Mouse (Mus musculus) brain, embryonic 18.5 days (tissue): ENCODE data around the gene Ier5l.

Experiments used
- DNase-seq: peaks from one replicate; pipeline ENCODE4 v3.0.0-alpha.2; 2012; ENCODE audit warnings: low read depth, low spot score

Gene Ier5l

DNA sequence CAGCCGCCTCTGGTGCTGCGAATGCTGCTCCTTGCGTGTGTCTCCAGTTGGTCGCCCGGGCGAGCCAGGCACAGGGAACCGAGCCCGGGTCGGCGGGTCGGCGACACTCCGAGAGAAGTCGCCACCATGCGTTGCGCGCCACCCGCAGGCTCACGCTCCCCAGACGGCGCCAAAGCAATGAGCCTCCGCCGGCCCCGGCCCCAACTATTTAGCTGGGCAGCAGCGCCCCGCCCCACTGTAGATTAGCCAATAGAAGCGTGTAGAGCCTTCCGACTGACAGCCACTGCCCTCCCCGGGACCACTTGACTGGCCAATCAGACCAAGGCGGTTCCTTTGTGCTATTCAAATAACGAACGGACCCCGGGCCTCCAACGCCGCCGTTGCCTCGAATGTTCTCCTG, at the start of gene Ier5l:
Ier5l (minus strand) TSS at position 181 of the 400 bp plus-strand sequence.
- DNase-seq, result peak; percentile 91

DNA sequence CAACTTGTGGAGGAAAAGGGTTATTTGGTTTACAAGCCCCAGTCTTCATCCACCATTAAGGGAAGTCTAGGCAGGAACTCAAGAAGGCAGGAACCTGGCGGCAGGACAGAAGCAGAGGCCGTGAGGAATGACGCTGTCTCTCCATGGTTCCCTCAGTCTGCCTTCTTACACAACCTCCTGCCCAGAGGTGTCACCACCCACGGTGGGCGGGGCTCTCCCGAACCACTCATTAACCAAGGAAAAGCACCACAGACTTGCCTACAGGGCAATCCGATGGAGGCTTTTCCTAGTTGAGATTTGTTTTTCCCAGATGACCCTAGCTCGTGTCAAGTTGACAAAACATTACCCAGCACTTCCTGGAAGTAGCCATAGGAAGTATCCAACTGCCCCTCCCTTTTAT, 49.7 kb upstream of the Ier5l start:
- no peak for DNase-seq

DNA sequence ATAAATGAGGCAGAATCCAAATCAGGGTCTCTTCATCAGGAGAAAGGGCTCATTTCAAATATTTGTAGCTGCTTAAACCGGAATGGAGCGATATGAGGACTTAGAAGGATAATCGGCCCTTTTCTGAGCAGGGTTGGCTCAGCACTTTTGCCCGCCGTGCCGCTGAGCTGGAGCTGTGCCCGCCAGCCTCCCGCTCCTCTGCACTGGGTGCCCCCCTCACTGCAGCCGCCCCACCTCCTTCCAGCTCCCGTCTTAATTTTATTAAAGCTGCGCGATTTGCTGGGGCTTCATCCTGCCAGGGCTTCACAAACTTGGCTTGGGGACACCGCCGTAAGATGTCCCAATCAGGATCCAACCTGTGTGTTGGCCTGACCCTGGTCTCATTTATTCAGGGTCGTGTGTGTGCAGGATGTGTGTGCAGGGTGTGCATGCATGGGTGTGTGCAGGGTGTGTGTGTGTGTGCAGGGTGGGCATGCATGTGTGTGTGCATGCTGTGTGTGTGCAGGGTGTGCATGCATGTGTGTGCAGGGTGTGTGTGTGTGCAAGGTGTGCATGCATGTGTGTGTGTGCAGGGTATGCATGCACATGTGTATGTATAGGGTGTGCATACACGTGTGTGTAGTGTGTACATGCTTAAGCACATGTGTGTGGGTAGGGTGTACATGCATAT, 36.8 kb upstream of the Ier5l start:
- DNase-seq, result no peak

DNA sequence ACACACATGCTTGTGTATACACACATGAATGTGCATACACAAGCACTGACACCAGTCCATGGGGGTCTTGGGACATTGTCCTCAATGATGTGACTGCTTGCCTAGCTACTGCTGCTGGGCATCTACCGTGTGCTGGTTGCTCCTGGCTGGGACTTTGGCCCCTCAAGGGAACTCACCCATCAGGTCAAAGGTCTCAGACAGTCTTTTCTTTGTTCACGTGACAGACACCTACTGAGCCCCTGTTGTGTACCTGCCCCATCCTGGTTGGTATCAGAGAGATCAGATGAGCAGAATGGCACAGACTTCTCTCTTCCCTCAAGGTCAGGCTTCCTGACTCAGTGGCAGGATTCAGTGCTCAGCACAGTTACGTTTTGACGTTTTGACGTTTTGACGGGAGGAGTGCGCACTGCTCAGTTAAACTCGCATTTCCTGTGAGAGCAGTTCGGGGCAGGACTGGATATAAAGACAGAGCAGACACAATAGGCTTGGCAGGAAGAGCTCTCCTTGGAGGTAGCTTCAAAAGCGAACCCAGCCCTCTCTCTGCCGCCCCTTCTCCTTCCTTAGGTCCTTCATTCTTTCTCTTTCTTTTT, 33.2 kb upstream of the Ier5l start:
- DNase-seq, result no peak

DNA sequence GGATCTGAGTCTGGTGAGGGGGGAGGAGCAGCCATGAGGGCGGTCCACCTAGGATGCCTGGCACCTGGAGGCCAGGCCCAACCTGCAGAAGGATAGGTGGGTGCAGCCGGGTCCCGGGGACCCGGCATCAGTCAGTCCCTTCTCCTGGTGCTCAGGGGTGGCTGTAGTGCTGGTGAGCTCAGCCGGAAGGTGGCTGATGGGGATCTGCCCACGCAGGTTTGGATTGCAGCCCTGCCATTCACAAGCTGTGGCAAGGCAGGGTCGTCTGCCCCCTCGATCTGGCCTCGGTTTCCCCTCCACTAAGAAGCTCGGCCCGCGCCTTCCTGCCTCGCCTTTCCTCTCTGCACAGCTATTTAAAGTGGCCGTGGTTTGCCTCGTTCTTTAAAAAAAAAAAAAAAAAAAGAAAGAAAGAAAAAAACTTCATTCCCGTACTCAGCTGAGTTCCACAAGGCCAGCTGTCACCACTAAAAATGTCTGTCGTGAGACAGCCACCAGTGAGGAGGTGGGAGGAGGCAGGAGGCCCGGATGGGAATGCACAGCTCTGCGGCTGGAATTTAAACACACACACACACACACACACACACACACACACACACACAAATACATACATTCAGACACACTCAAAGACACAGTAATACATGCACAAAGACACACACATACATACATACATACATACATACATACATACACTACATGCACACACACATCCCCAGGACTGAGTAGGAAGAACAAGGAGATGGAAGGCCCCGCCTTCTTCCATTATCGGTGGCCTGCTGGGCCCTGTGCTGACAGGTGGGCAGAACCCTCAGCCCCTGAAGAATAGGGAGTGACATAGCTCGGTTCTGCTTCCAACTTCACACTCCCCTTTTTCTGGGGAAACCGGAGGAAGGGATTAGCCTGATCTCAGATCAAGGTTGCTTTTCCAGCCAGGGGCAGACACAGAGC, 29.9 kb upstream of the Ier5l start:
- peak; percentile 34 for DNase-seq

DNA sequence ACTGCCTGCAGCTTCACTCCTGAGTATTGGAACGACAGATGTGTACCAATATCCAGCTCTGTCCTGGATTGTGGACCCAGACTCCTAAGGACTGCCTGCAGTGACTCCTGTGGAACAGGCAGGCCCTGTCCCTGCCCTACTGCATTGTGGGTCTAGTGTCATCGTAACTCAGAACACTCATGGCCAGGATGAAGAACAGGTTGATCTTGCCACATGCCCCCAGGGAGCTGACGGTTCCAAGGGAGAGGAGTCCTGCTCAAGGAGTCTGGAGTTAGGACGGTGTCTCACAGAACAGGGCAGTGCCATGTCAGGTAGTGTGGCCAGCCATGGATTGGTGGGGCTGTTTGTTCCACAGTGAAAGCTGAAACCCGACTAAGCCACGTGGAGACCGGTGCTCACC, 27.7 kb upstream of the Ier5l start:
- no peak for DNase-seq

DNA sequence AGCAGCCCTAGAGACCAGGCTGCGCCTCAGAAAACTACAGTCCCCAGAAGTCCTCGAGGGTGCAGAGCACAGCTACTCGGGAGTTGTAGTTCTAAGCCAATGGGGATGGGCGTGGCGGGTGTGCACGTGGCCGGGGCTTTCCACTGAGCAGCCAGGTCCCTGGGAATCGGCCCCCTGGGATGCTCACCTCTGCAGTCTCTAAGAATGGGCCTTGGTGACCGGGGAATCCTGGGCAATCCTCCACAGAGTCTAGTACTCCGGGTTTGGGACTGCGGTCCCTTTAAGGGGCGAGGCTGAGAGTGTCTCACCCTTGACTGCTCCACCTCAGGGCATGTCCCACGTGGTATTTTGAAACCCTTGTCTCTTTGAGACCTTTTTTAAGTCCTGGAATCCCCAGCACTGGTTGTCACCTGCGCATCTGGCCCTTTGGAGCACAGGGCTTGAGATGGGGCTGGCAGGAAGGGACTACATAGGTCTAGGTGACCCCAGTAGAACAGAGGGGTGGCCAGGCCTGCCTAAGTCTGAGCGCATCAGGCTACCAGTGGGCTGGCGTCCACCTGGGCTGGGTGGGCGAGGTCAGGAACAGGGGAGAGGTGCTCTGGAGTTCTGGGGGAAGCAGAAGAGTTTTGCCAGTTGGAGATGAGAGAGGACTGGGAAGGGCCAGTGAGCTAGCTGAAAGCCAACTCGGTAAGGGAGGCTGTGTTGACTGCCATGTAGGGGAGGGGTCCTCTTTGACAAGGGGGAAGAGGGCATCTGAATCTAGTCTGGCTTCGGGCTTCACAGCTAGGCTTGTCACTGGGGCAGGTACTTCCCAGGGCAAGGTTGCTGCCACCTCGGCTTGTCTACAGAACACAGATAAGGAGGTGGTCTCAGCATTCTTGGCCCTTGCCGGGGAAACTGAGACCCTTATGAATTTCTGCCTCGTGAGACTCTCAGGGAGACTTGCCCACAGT, 22.2 kb upstream of the Ier5l start:
- DNase-seq, result peak; percentile 46

DNA sequence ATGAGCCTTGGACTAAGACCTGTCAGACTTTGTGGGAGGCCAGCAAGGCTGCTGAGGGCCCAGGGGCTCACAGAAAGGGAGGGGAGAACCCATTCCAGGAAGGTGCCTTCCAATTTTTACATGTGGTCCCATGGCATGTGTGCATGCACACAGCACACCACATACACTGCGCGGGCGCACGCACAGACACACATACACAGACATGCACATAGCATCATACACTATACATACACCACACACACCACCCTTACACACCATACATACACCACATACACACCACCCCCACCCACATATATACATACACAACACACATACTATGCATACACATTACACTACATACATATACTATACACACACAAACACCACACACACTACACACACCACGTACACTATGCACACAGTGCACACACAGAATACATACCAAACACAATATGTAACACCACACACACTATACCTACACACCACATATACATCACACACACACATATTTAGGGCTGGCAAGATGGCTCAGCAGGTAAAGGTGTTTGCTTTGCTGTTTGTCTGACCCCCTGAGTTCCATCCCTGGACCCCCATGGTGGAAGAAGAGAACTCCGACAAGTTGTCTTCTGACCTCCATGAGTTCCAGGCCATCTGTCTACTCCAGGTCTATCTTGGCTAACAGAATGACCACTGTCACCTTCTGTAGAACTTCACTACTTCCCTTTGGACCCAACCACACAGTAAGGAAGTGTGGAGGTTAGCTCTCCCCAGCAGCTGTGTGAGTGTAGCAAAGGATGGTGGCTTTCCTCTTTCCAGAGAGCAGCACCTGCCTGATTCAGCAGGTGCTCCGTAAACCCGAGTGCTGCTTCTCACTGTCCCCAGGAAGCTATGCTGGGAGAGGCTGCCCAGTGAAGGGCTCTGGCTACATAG, 21.2 kb upstream of the Ier5l start:
- no peak for DNase-seq

DNA sequence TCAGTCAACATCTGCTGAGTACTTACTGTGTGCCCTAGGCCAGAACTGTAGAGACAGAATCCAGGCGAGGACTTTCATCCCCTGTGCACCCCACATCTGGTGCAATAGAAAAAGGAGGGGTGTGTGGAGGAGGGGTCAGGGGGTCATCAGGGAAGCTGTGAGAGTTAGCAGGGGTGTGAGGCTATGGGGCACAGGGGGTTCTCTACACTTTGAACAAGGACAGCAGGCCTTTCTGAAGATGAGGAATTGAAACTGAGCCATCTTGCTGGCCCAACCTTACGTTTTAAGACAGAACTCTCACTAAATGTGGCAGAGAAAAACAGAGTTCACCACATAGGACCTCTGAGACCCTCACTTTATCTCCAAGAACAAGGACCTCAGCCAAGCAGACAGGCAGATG, 16.4 kb upstream of the Ier5l start:
- DNase-seq, result no peak

DNA sequence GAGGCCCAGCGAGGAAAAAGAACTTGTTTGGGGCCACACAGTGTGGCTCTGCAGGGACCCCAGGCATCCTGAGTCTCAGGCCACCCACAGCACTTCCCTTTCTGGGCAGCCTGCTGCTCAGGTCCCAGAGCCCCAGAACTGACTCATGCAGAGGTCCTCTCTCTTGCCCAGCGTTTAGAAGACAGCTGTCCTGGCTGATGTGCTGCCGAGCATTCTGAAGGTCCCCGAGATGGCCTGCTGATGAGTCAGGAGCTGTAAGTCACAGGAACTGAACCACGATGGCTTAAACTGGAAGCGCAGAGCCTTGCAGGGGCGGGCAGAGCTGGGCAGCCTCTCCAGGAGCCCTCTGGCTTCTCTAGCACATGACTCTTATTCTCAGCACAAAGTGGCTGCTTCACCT, 13.6 kb upstream of the Ier5l start:
- DNase-seq, result no peak

DNA sequence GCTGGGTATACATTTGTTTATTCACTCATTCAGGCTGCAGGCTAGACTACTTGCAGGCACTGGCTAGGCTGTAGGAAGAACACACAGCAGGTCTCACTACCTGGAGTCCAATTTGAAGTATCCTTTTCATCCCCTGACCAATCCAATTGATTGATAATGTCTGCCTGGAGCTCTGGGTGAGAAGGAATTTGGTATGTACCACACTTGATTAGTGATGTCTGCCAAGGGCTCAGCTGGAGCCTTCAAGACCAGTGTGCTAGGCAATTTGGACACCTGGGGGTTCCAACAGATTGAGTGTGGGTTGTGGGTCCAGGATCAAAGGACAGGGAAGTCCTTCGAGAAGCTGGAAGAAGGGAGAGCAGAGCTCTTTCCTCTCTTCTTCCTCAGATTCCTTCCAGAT, 4.5 kb upstream of the Ier5l start:
- DNase-seq, result no peak

DNA sequence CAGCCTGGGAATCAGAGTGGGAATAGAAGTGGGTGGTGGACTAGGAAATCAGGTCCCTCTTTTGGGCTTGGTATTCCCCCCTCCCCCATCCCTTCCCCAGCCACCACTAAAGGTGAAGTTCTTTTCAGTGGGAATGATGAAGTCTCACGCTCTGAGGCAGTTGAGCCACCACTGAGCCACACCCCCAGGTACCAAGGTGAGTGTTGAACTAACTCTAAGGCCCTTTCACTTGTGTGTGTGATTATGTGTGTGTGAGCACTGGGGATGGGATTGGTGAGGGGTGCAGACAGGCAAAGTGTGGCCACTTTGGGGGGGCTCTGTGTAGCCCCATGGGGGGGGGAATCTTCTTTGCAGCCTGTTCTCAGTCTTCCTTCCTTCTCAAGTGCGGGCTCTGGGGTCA, 2.2 kb upstream of the Ier5l start:
- DNase-seq, result no peak

DNA sequence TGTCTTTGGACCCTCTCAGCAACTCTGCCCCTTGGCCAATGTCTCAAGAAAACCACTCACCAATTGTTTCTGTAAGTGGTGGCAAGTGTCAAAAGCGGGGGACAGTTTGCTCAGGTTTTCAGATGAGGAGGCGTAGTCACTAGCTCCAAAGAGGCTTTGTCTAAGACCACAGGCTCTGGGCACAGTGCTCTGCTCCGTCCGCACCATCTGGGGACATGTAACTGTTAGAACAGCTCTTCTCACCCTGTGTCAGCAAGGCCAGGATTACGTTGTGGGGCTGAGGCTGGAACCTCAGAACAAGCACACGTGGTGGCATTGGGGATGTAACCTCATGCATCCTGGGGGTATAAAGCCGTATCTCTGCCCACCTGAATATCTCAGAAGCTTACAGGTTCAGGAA, 1.4 kb upstream of the Ier5l start:
- no peak for DNase-seq

DNA sequence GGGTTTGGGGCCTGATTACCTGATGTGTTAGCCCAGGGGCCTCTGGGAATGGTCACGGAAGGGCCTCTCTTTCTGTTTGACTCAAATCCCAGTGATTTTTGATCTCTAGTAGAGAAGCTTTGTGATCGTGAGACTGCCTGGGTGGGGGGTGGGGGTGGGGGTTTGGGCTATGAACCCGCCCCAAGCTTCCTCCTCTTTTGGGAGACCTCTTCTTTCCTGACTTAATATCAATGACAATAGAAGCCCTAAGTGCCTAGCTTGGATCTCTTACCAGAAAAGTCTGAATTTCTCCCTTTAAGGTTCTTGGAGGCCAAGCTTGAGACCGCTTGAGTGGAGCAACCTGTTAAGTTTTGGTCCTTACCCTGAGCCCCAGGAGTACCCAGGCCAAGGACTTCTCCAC, 757 bp upstream of the Ier5l start:
- DNase-seq, result no peak

DNA sequence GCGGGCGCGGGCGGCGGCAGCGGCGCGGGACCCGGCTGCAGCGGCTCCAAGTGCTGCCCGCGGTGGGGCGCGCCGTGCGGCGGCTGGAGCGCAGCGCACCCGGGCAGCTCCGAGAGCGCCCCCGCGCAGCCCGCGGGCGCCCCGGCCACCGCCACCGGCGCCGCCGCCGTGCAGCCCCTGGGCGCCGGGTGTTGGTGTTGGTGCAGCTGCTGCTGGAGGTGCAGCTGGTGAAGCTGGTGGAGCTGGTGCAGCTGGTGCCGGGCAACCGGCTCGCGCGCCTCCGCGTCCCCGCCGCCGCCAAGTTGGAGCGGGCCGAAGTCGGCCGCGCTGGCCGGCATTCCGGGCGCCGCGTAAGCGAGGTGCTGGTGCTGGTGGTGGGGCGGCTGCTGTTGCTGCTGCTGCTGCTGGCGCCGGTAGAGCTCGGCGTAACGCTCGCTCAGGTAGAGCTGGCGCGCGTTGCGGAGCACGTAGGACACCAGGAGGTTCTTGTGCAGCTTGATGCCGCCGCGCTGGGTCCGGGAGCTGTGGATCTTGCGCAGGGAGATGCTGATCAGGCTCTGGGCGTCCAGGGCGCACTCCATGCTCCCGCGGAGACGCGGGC, 488 bp downstream of the Ier5l start:
- peak; percentile 49 for DNase-seq

DNA sequence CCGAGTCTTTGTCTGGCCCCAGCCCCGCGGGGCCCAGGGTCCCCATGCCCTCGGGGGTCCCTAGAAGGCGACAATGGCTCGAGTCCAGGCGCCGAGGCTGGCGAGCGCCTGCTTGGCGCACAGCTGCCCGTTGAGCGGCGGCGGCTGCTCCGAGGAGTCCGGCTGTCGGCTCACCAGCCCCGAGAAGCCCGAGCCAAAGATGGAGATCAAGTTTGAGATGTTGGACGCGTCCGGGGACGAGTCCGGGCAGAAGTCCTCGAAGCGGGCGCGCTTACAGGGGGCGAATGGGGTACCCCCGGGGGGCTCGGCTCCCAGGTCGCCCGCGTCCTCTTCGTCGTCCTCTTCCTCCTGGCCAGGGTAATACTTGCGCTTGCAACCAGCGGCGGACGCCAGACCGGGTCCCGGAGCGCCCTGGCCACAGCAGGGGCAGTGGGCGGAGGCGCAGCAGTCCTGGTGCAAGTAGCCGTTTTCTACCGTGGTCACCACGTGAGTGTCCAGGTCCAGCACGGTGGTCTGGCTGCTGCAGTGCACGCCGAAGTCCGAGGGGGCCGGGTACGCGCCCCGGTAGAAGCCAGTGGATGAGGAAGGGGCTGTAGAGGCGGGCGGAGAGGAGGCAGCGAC, 1.2 kb downstream of the Ier5l start:
- no peak for DNase-seq

DNA sequence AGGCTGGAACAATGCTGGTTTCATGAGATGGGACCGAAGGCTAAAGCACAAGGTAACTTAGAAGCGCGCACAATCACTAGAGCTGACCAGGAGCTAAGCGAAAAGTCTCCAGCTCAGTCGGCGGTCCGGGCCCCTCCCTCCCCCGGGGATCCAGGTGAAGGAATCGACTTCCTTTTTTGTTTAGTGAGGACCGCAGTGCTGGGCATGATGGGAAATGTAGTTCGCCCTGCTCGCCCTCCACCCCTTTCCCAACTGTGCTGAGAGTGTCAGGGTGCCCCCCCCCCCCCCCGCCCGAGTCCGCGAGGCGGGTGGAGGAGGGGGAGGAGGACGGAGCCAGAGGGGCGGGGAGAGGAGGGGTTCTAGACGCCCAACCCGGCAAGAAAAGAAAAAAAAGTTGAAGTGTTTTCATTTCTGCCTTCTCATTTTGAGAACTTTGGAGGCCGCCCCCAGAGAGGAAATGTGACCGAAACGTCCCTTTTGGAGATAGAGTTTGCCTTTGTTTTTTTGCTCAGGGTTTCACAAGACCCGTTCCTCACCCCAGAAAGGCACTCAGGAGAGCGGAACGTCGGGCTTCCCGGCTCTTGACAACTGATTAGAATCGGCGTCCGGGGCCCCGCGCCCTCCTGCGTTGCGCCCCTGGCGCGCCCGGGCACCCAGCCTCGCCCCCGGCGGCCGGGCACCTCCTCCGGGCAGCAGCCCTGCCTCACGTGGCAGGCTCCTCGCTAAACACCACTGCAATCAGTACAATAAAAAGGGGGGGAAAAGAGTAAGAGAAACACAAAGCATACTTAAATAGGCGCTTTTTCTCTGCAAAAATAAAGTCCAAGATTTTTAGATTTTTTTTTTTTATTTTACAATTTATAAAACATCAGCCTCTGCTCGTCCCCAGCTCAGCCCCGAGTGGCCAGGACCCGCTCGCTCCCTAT, 2.0 kb downstream of the Ier5l start:
- DNase-seq, result peak; percentile 61

DNA sequence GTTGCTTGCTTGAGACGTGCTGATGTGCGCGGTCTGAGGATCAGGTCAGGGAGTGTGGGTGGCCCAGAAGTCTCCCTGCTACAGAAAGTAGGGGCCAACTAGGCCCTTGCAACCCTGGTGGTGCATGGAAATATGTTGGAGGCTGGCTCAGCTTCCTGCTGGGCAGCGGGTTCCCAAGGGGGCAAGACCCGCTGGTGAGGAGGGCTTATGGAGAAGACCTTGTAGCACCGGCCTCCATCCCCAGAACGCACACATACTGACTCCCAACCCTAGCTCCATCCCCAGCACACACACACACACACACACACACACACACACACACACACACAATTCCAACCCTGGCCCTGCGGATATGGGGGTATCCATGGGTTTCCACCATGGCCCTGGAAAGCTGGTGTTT, 3.0 kb downstream of the Ier5l start:
- no peak for DNase-seq
